Mouse (Mus musculus) C2C12 (cell line): Measurements from ENCODE around the gene Tial1. TPM values are rescaled to one million over a fixed set of nuclear protein-coding genes. Genes with fewer than 3 reads are reported as not detected.

ENCODE experiments used
- H3K27me3 ChIP-seq: one replicate; pipeline ENCODE4 v1.6.1; 2011; ENCODE audit not compliant: control insufficient read depth, insufficient read depth, insufficient read length
- H3K36me3 ChIP-seq: one replicate; pipeline ENCODE4 v1.6.1; 2011; ENCODE audit not compliant: control insufficient read depth, insufficient read depth
- H3K4me3 ChIP-seq: one replicate; pipeline ENCODE4 v1.5.1; 2011; ENCODE audit warnings: mild to moderate bottlenecking, control low read depth; ENCODE audit not compliant: poor library complexity, insufficient read depth, severe bottlenecking
- H3K79me2 ChIP-seq: one replicate; pipeline ENCODE4 v1.6.1; 2011; ENCODE audit not compliant: control insufficient read depth, insufficient read depth
- H3K79me3 ChIP-seq: one replicate; pipeline ENCODE4 v1.6.1; 2011; ENCODE audit warnings: low read depth, control low read depth
- H3ac ChIP-seq: one replicate; pipeline ENCODE3; 2011; ENCODE audit warnings: low read depth; ENCODE audit not compliant: control insufficient read depth, insufficient read length
- CEBPB ChIP-seq: IDR thresholded peaks from one replicate; pipeline ENCODE4 v1.6.1; 2011; ENCODE audit warnings: low read depth, mild to moderate bottlenecking, control low read depth, moderate library complexity
- CTCF ChIP-seq: IDR thresholded peaks from one replicate; pipeline ENCODE4 v1.5.1; 2011; ENCODE audit not compliant: control insufficient read depth, insufficient read depth, insufficient read length
- FOSL1 ChIP-seq: IDR thresholded peaks from one replicate; pipeline ENCODE4 v1.8.0; 2011; ENCODE audit warnings: mild to moderate bottlenecking, low read length; ENCODE audit not compliant: poor library complexity, insufficient read depth, severe bottlenecking
- MAX ChIP-seq: IDR thresholded peaks from one replicate; pipeline ENCODE4 v1.6.1; 2011; ENCODE audit warnings: mild to moderate bottlenecking, control low read depth
- MYOD1 ChIP-seq: IDR thresholded peaks from one replicate; pipeline ENCODE4 v1.6.1; 2011; ENCODE audit warnings: low read depth; ENCODE audit not compliant: control insufficient read depth, insufficient read length
- MYOG ChIP-seq: IDR thresholded peaks from one replicate; pipeline ENCODE4 v1.6.1; 2011; ENCODE audit not compliant: control insufficient read depth, insufficient read length; ENCODE audit errors: extremely low read depth
- USF1 ChIP-seq: IDR thresholded peaks from one replicate; pipeline ENCODE4 v1.6.1; 2011; ENCODE audit warnings: low read depth, mild to moderate bottlenecking, control low read depth, moderate library complexity
- polyA plus RNA-seq: library from polyadenylated mRNA; unstranded; fragments of >200 nt; fragmentation: generic; extraction: Trizol; gene quantifications from one replicate; pipeline ENCODE4 v1.2.1, GENCODE M21; 2012; ENCODE audit warnings: missing spikeins

Tial1 gene
- polyA plus RNA-seq, 1 experiment = 46.4 TPM

DNA sequence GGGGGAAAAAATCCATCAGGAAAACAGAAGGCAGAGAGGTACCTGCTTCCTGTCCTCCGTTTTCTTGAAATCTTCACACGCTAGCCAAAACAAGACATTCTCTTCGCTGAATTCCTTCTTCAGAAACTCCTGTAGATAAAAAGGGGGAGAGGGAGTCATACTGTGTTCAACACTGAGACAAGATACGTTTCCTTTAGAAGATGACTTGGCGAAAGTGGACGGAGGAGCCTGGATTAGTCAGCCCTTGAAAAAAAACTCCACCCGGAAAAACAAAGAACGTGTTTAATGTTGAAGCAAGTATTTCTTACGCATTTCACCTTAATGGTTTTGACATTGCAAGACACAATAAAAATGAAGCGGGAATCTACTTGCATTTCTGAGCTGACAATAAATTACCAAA is 58.4 kb downstream of the Tial1 start:
- Histone ChIP-seq H3K79me3 (no peaks in the 10 kb centered on the region), H3ac (no peak overlapping the region), H3K27me3 (no peaks in the 10 kb centered on the region), H3K79me2 (no peaks in the 10 kb centered on the region), H3K4me3 (no peak overlapping the region), H3K36me3 (no peaks in the 10 kb centered on the region)
- TF ChIP-seq CTCF (no peak), MYOG (no peak), CEBPB (no peak), MYOD1 (no peak), USF1 (no peak), FOSL1 (no peak), MAX (no peak)

GRCm38 (mm10) chr7:128402577-128402976 is 58.9 kb downstream of the Tial1 start:
- TF ChIP-seq CEBPB (no peak), USF1 (no peak), MYOD1 (no peak), FOSL1 (no peak), MAX (no peak), CTCF (no peak), MYOG (no peak)
- no peaks in the 10 kb centered on the region for H3K27me3 ChIP-seq
- no peaks in the 10 kb centered on the region for H3K79me2 ChIP-seq
- H3K36me3 ChIP-seq = no peaks in the 10 kb centered on the region
- no peaks in the 10 kb centered on the region for H3K79me3 ChIP-seq
- no peak overlapping the region for H3K4me3 ChIP-seq
- H3ac ChIP-seq = no peak overlapping the region

- TF ChIP-seq MAX (no peak), MYOD1 (no peak)
- no peaks in the 10 kb centered on the region for H3K27me3 ChIP-seq
- H3K36me3 ChIP-seq = no peaks in the 10 kb centered on the region
- no peak overlapping the region for H3K4me3 ChIP-seq
- no peaks in the 10 kb centered on the region for H3K79me2 ChIP-seq
- no peaks in the 10 kb centered on the region for H3K79me3 ChIP-seq
- H3ac ChIP-seq = no peak overlapping the region
Measured at GRCm38 (mm10) chr7:128398664-128399063, 62.9 kb downstream of the Tial1 start.

GRCm38 (mm10) chr7:128397066-128397465 is 64.5 kb downstream of the Tial1 start:
- Histone ChIP-seq H3K36me3 (no peaks in the 10 kb centered on the region), H3K4me3 (no peak overlapping the region)

DNA sequence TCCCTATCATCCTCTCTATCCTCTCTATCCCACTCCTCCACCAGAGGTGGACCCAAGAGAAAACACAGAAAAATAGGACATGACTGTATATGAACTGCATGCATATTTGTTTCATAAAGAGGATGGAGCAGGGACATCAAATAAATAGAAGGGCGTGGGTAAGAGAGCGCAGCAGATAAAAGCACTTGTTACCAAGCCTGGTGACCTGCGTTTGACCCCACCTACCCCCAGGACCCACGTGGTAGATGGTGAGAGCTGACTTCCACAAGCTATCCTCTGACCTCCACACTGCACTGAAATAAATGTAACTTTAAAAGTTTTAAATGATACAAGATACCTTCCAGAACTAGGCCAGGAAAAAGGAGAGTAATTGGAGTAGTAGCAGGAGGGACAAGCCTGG is 67.8 kb downstream of the Tial1 start:
- Histone ChIP-seq H3K79me2 (no peaks in the 10 kb centered on the region), H3K4me3 (no peak overlapping the region), H3K79me3 (no peaks in the 10 kb centered on the region), H3K36me3 (no peaks in the 10 kb centered on the region), H3ac (no peak overlapping the region), H3K27me3 (no peaks in the 10 kb centered on the region)
- TF ChIP-seq CTCF (no peak), USF1 (no peak), MYOD1 (no peak), FOSL1 (no peak)

More at GRCm38 (mm10) chr7:128397066-128397465, 64.5 kb downstream of the Tial1 start:
- no peak overlapping the region for H3ac ChIP-seq
- no peaks in the 10 kb centered on the region for H3K27me3 ChIP-seq
- H3K79me3 ChIP-seq = no peaks in the 10 kb centered on the region
- TF ChIP-seq MAX = no peak
- TF ChIP-seq USF1 = no peak
- no peak for TF ChIP-seq CTCF
- no peak for TF ChIP-seq CEBPB
- TF ChIP-seq MYOD1 = no peak
- TF ChIP-seq MYOG = no peak
- TF ChIP-seq FOSL1 = no peak
- H3K79me2 ChIP-seq = no peaks in the 10 kb centered on the region

DNA sequence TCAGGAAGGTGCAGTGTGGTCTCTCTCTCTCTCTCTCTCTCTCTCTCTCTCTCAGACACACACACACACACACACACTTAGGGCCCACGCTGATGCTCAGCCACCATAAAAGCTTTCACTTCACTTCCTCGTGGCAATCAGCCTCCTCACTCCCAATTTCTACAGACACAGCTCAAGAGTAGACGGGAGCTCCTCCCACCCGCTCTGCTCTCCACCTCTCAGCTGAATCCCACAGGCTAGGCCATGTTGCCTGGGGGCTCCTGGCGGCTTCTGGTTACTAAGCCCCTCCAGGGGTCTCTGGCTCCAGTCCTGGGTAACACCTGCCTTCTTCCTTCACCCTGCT is 68.6 kb downstream of the Tial1 start:
- TF ChIP-seq USF1 (no peak), CEBPB (no peak), MYOD1 (no peak), MAX (no peak), CTCF (no peak), FOSL1 (no peak), MYOG (no peak)
- Histone ChIP-seq H3K27me3 (no peaks in the 10 kb centered on the region), H3K79me2 (no peaks in the 10 kb centered on the region)

More for the DNA sequence above, 68.6 kb downstream of the Tial1 start:
- Histone ChIP-seq H3K79me3 (no peaks in the 10 kb centered on the region), H3K4me3 (no peak overlapping the region), H3ac (no peak overlapping the region), H3K36me3 (no peaks in the 10 kb centered on the region)
